Mouse (Mus musculus) spleen, adult 2 months (tissue): Measurements from ENCODE around the gene Fthl17e. TPM values are rescaled to one million over a fixed set of nuclear protein-coding genes. Genes with fewer than 3 reads are reported as not detected.
"Not testable (repeated sequence)": the region's sequence is repeated elsewhere in the genome, so short reads cannot be mapped to it uniquely, and the experiment has no call there.

ENCODE experiments used
- DNase-seq, 2 experiments: peaks; one replicate each; pipeline versions ENCODE4 v3.0.0 to v3.0.0-alpha.2; 2012 to 2021; ENCODE audit warnings: low spot score in 2 of 2, low read depth in 1 of 2
- H3K27ac ChIP-seq: fragments of 200-500 bp; 2 replicates; pipeline ENCODE4 v1.5.1; 2012; ENCODE audit warnings: low read length, inconsistent platforms; ENCODE audit not compliant: insufficient read depth
- H3K27me3 ChIP-seq: fragments of 200-500 bp; 2 replicates; pipeline ENCODE4 v1.6.1; 2012; ENCODE audit warnings: mild to moderate bottlenecking, moderate library complexity, low read length, inconsistent platforms; ENCODE audit not compliant: control insufficient read depth, insufficient read depth
- H3K36me3 ChIP-seq: fragments of 200-500 bp; 2 replicates; pipeline ENCODE4 v1.6.1; 2012; ENCODE audit warnings: mild to moderate bottlenecking, low read length, inconsistent platforms; ENCODE audit not compliant: control insufficient read depth, insufficient read depth
- H3K4me1 ChIP-seq: fragments of 200-500 bp; 2 replicates; pipeline ENCODE4 v1.6.1; 2011; ENCODE audit warnings: inconsistent platforms; ENCODE audit not compliant: control insufficient read depth, insufficient read depth, insufficient read length
- H3K4me3 ChIP-seq: fragments of 200-500 bp; 2 replicates; pipeline ENCODE4 v1.5.1; 2011; ENCODE audit warnings: mild to moderate bottlenecking, inconsistent platforms; ENCODE audit not compliant: insufficient read depth, insufficient read length; ENCODE audit errors: extremely low read depth
- CTCF ChIP-seq: fragments of 200-500 bp; IDR thresholded peaks from 2 replicates; pipeline ENCODE4 v1.5.1; 2011; ENCODE audit warnings: mild to moderate bottlenecking, inconsistent platforms; ENCODE audit not compliant: insufficient read depth, insufficient read length, insufficient replicate concordance; ENCODE audit errors: extremely low read depth
- WGBS: fragments of 180-500 bp; shearing (Covaris S2); methylation state at CpG from one replicate; pipeline ENCODE4 v1.1.7; 2018; 5-methylcytosine and 5-hydroxymethylcytosine counted together
- polyA plus RNA-seq: library from polyadenylated mRNA; depleted of rRNA; stranded (reverse); fragments of >200 nt; gene quantifications from 2 replicates; pipeline ENCODE4 v1.2.3, GENCODE M21; 2012; rRNA removed

Fthl17e gene
- polyA plus RNA-seq, 1 experiment, result not detected

DNA sequence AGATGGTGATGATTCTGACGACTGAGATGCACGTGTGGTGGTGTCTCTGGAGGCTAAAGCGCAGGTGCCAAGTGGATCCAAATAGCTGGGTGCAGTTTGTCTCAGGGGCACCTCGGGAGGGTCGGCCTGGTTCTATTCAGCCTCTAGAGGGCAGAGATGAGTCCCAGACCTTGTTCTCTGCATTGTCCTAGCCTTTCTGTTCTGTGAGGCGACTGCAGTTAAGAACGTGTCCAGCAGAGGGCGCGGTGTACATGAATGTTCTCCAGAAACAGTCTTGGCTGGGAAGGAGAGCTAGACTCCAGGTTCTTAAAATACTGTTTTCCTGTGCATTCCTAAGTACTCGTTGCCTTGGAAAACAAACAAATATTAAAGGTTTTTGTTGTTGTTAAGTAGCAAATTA, 44.4 kb downstream of the Fthl17e start:
- peak in 1 of 2 experiments; percentile 56 for DNase-seq
- WGBS, result 23% methylated on average over 9 of the region's 10 CpGs
- not testable (repeated sequence) for H3K4me1 ChIP-seq, H3K27me3 ChIP-seq, H3K36me3 ChIP-seq, H3K27ac ChIP-seq, H3K4me3 ChIP-seq
- peak; percentile 7; the same call in 1 of the 2 replicates for TF ChIP-seq CTCF

Other genes starting within 250 kb of the Fthl17e start
- gene Ssxb5, start 229.8 kb upstream of the Fthl17e start, polyA plus RNA-seq, result not detected in 2 replicates
- not detected in 2 replicates for gene Gm6592, start 189.5 kb upstream of the Fthl17e start, polyA plus RNA-seq
- gene Gm5751, start 159.2 kb upstream of the Fthl17e start, polyA plus RNA-seq, result not detected in 2 replicates
- 0.99 and 1.5 TPM in 2 replicates for gene B630019K06Rik, start 141.1 kb upstream of the Fthl17e start, polyA plus RNA-seq
- not detected in 2 replicates for gene Fthl17b, start 70.5 kb upstream of the Fthl17e start, polyA plus RNA-seq
- not detected in 2 replicates for gene Fthl17c, start 56.9 kb upstream of the Fthl17e start, polyA plus RNA-seq
- not detected in 2 replicates for gene Fthl17d, start 46.7 kb upstream of the Fthl17e start, polyA plus RNA-seq
- gene Fthl17f, start 29.5 kb downstream of the Fthl17e start, polyA plus RNA-seq, result not detected in 2 replicates
- not detected in 2 replicates for gene 4930402K13Rik, start 71.1 kb downstream of the Fthl17e start, polyA plus RNA-seq
- gene Lancl3, start 166.4 kb downstream of the Fthl17e start, polyA plus RNA-seq, result 0.15 and 0.34 TPM in 2 replicates
- gene Gm14862, start 223.4 kb downstream of the Fthl17e start, polyA plus RNA-seq, result 0.09 TPM in 1 of 2 replicates, not detected in the other
- gene Xk, start 239.3 kb downstream of the Fthl17e start, polyA plus RNA-seq, result 2.2 and 3.6 TPM in 2 replicates